Mouse (Mus musculus): ENCODE data around the gene Akr1a1.

DNA sequence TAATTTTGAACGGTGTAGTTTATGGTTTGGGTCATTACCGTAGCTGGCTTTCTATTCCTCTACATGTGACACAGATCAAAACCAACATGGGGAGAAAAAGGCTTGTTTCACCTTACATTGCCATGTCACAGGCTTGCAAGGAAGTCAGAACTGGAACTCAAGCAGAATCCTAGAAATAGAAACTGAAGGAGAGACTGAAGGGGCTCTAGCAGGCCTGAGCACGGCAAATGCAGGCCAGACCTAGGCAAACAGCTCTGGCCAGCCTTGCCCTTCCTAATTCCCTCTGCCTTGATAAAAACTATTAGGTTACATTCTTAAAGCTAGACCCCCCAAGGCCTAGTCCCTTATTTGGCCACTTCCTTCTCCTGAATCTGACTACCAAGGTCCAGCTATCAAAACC lies 4.2 kb upstream of the Akr1a1 start:
- TF ChIP-seq CTCF (IDR thresholded peaks at IDR 0.05; ENCODE audit: borderline replicate concordance, insufficient read depth, low read depth, low read length) (no peak), POLR2A (IDR thresholded peaks at IDR 0.05; ENCODE audit: borderline replicate concordance, insufficient read depth, low read length) (no peak)

Data from cerebellum, adult 2 months (tissue).